Mouse (Mus musculus) bone marrow, adult 2 months (tissue): Measurements from ENCODE around the gene Ppm1l.

Experiments used
- CTCF ChIP-seq: fragments of 200-500 bp; IDR thresholded peaks from 2 replicates; pipeline ENCODE4 v1.5.1; 2011; ENCODE audit warnings: low read length, control low read depth; ENCODE audit not compliant: control insufficient read depth, insufficient read depth
- POLR2A ChIP-seq: fragments of 200-500 bp; IDR thresholded peaks from 2 replicates; pipeline ENCODE4 v1.6.1; 2011; ENCODE audit warnings: low read depth, mild to moderate bottlenecking, control low read depth, low read length, borderline replicate concordance; ENCODE audit not compliant: control insufficient read depth

DNA sequence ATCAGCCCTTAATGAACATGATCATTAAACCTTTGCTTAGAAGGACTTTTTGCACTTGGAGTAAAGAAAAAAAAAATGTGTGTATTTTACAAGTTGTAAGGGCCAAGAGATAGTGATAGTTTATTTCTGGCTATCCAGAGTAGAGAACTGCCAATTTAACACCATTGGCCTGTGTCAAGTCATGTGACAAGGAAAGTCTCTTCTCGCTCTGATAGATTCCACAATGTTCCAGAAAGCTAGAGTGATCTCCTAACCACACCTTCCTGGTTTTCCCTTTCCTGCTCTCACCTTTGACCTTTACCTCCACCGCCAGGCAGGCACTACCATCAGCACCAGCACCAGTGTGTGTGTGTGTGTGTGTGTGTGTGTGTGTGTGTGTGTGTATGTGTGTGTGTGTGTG, 38.0 kb downstream of the Ppm1l start:
- TF ChIP-seq CTCF: no peak
- no peak for TF ChIP-seq POLR2A
